Mouse (Mus musculus) myocyte (in vitro differentiated cells): ENCODE data around the gene Gstm6. TPM values are rescaled to one million over a fixed set of nuclear protein-coding genes. Genes with fewer than 3 reads are reported as not detected.
"Not testable (repeated sequence)": the region's sequence is repeated elsewhere in the genome, so short reads cannot be mapped to it uniquely, and the experiment has no call there.

Experiments
- H3K27me3 ChIP-seq: one replicate; pipeline ENCODE4 v1.6.1; 2011; ENCODE audit not compliant: control insufficient read depth, insufficient read depth, insufficient read length
- H3K36me3 ChIP-seq: one replicate; pipeline ENCODE4 v1.6.1; 2011; ENCODE audit not compliant: control insufficient read depth, insufficient read depth
- H3K4me2 ChIP-seq: one replicate; pipeline ENCODE4 v1.6.1; 2011; ENCODE audit warnings: low read depth, control low read depth
- H3K4me3 ChIP-seq: one replicate; pipeline ENCODE4 v1.5.1; 2011; ENCODE audit warnings: mild to moderate bottlenecking, control low read depth, moderate library complexity
- H3K79me2 ChIP-seq: one replicate; pipeline ENCODE4 v1.6.1; 2011; ENCODE audit not compliant: control insufficient read depth, insufficient read depth
- H3ac ChIP-seq: one replicate; pipeline ENCODE4 v1.6.1; 2011; ENCODE audit not compliant: control insufficient read depth, insufficient read length
- CEBPB ChIP-seq: IDR thresholded peaks from 2 replicates; pipeline ENCODE4 v1.6.1; 2011; ENCODE audit warnings: mild to moderate bottlenecking, moderate library complexity; ENCODE audit not compliant: poor library complexity, insufficient read depth, severe bottlenecking
- E2F4 ChIP-seq: IDR thresholded peaks from one replicate; pipeline ENCODE4 v1.6.1; 2011; ENCODE audit warnings: mild to moderate bottlenecking, control low read depth, moderate library complexity; ENCODE audit not compliant: insufficient read depth
- MAX ChIP-seq: IDR thresholded peaks from one replicate; pipeline ENCODE4 v1.6.1; 2011; ENCODE audit warnings: low read depth, mild to moderate bottlenecking, control low read depth
- MYOD1 ChIP-seq, 3 experiments: IDR thresholded peaks; one replicate each; pipeline ENCODE4 v1.6.1; 2011; ENCODE audit warnings: control low read depth in 2 of 3, low read depth in 2 of 3, mild to moderate bottlenecking in 2 of 3, moderate library complexity in 1 of 3; ENCODE audit not compliant: insufficient read length in 2 of 3, control insufficient read depth in 1 of 3
- MYOG ChIP-seq, 3 experiments: IDR thresholded peaks; one replicate each; pipeline ENCODE4 v1.6.1; 2011; ENCODE audit warnings: control low read depth in 2 of 3, low read depth in 2 of 3, mild to moderate bottlenecking in 2 of 3; ENCODE audit not compliant: insufficient read length in 2 of 3, control insufficient read depth in 1 of 3, insufficient read depth in 1 of 3
- POLR2A ChIP-seq: IDR thresholded peaks from one replicate; pipeline ENCODE4 v1.6.1; 2011; ENCODE audit warnings: low read depth, mild to moderate bottlenecking, control low read depth, moderate library complexity; ENCODE audit not compliant: insufficient read length
- POLR2AphosphoS2 ChIP-seq: IDR thresholded peaks from one replicate; pipeline ENCODE4 v1.6.1; 2011; ENCODE audit warnings: low read depth, control low read depth; ENCODE audit not compliant: insufficient read length
- REST ChIP-seq: IDR thresholded peaks from one replicate; pipeline ENCODE4 v1.6.1; 2011; ENCODE audit warnings: mild to moderate bottlenecking, control low read depth, moderate library complexity; ENCODE audit not compliant: insufficient read depth, insufficient read length
- SRF ChIP-seq: IDR thresholded peaks from one replicate; pipeline ENCODE4 v1.6.1; 2011; ENCODE audit warnings: low read depth; ENCODE audit not compliant: control insufficient read depth, insufficient read length
- TCF12 ChIP-seq: IDR thresholded peaks from one replicate; pipeline ENCODE4 v1.6.1; 2011; ENCODE audit warnings: mild to moderate bottlenecking, control low read depth; ENCODE audit not compliant: poor library complexity, insufficient read depth, severe bottlenecking
- TCF3 ChIP-seq: IDR thresholded peaks from one replicate; pipeline ENCODE4 v1.6.1; 2011; ENCODE audit warnings: low read depth, control low read depth; ENCODE audit not compliant: insufficient read length
- USF1 ChIP-seq: IDR thresholded peaks from one replicate; pipeline ENCODE4 v1.6.1; 2011; ENCODE audit warnings: low read depth, mild to moderate bottlenecking, control low read depth, moderate library complexity
- polyA plus RNA-seq: library from polyadenylated mRNA; unstranded; fragments of >200 nt; fragmentation: generic; extraction: Trizol; gene quantifications from one replicate; pipeline ENCODE4 v1.2.1, GENCODE M21; 2012; ENCODE audit warnings: missing spikeins

The Gstm6 gene
- polyA plus RNA-seq, 1 experiment, result not detected

- no peak overlapping the region for H3ac ChIP-seq
- H3K79me2 ChIP-seq, result no peaks in the 10 kb centered on the region
- TF ChIP-seq MYOG (IDR thresholded peaks at IDR 0.05; ENCODE audit: control insufficient read depth in 1 of 3, insufficient read depth in 1 of 3, insufficient read length in 2 of 3, low read depth in 2 of 3), result no peak
- no peak for TF ChIP-seq TCF3
- no peak for TF ChIP-seq POLR2A
- no peak for TF ChIP-seq CEBPB
- no peak for TF ChIP-seq MAX
- no peak for TF ChIP-seq POLR2AphosphoS2
- no peak for TF ChIP-seq USF1
- TF ChIP-seq REST, result no peak
- TF ChIP-seq E2F4, result no peak
- no peak for TF ChIP-seq TCF12
- TF ChIP-seq MYOD1 (IDR thresholded peaks at IDR 0.05; ENCODE audit: control insufficient read depth in 1 of 3, insufficient read length in 2 of 3, low read depth in 2 of 3), result no peak
- no peak for TF ChIP-seq SRF
Measured at GRCm38 (mm10) chr3:107982726-107983125, 39.2 kb upstream of the Gstm6 start.

GRCm38 (mm10) chr3:107981261-107981660, 37.7 kb upstream of the Gstm6 start:
- H3K27me3 ChIP-seq, result peaks cover 20% of the 10 kb centered on the region
- H3K79me2 ChIP-seq, result no peaks in the 10 kb centered on the region
- H3ac ChIP-seq, result no peak overlapping the region
- TF ChIP-seq POLR2A (no peak), MAX (no peak), TCF3 (no peak), E2F4 (no peak), USF1 (no peak), MYOG (IDR thresholded peaks at IDR 0.05; ENCODE audit: control insufficient read depth in 1 of 3, insufficient read depth in 1 of 3, insufficient read length in 2 of 3, low read depth in 2 of 3) (no peak), POLR2AphosphoS2 (no peak), CEBPB (no peak), TCF12 (no peak), REST (no peak), MYOD1 (IDR thresholded peaks at IDR 0.05; ENCODE audit: control insufficient read depth in 1 of 3, insufficient read length in 2 of 3, low read depth in 2 of 3) (no peak), SRF (no peak)
- H3K4me3 ChIP-seq, result no peak overlapping the region
- no peak overlapping the region for H3K4me2 ChIP-seq
- no peaks in the 10 kb centered on the region for H3K36me3 ChIP-seq

More at GRCm38 (mm10) chr3:107982726-107983125, 39.2 kb upstream of the Gstm6 start:
- H3K4me2 ChIP-seq, result no peak overlapping the region
- H3K36me3 ChIP-seq, result no peaks in the 10 kb centered on the region
- H3K4me3 ChIP-seq, result no peak overlapping the region
- H3K27me3 ChIP-seq, result peaks cover 11% of the 10 kb centered on the region

GRCm38 (mm10) chr3:107977691-107978090, 34.1 kb upstream of the Gstm6 start:
- Histone ChIP-seq H3K79me2 (no peaks in the 10 kb centered on the region), H3K4me3 (no peak overlapping the region), H3K27me3 (peaks cover 32% of the 10 kb centered on the region), H3ac (no peak overlapping the region), H3K36me3 (no peaks in the 10 kb centered on the region), H3K4me2 (no peak overlapping the region)
- no peak for TF ChIP-seq MAX
- no peak for TF ChIP-seq POLR2AphosphoS2
- no peak for TF ChIP-seq MYOD1 (IDR thresholded peaks at IDR 0.05; ENCODE audit: control insufficient read depth in 1 of 3, insufficient read length in 2 of 3, low read depth in 2 of 3)
- TF ChIP-seq POLR2A, result no peak
- TF ChIP-seq USF1, result no peak
- TF ChIP-seq TCF3, result no peak
- no peak for TF ChIP-seq MYOG (IDR thresholded peaks at IDR 0.05; ENCODE audit: control insufficient read depth in 1 of 3, insufficient read depth in 1 of 3, insufficient read length in 2 of 3, low read depth in 2 of 3)
- no peak for TF ChIP-seq TCF12
- TF ChIP-seq SRF, result no peak
- no peak for TF ChIP-seq CEBPB
- no peak for TF ChIP-seq REST
- no peak for TF ChIP-seq E2F4

GRCm38 (mm10) chr3:107974237-107974636, 30.7 kb upstream of the Gstm6 start:
- no peaks in the 10 kb centered on the region for H3K79me2 ChIP-seq
- H3ac ChIP-seq, result no peak overlapping the region
- H3K4me2 ChIP-seq, result no peak overlapping the region
- H3K27me3 ChIP-seq, result peaks cover 47% of the 10 kb centered on the region
- H3K4me3 ChIP-seq, result no peak overlapping the region
- TF ChIP-seq POLR2AphosphoS2 (no peak), MAX (no peak), SRF (no peak), CEBPB (no peak), USF1 (no peak), TCF3 (no peak), MYOD1 (IDR thresholded peaks at IDR 0.05; ENCODE audit: control insufficient read depth in 1 of 3, insufficient read length in 2 of 3, low read depth in 2 of 3) (no peak), POLR2A (no peak), MYOG (IDR thresholded peaks at IDR 0.05; ENCODE audit: control insufficient read depth in 1 of 3, insufficient read depth in 1 of 3, insufficient read length in 2 of 3, low read depth in 2 of 3) (no peak), REST (no peak), E2F4 (no peak), TCF12 (no peak)
- no peaks in the 10 kb centered on the region for H3K36me3 ChIP-seq

- no peaks in the 10 kb centered on the region for H3K36me3 ChIP-seq
- H3ac ChIP-seq, result no peak overlapping the region
- H3K4me2 ChIP-seq, result no peak overlapping the region
- TF ChIP-seq TCF3, result no peak
- no peak for TF ChIP-seq CEBPB
- TF ChIP-seq REST, result no peak
- TF ChIP-seq POLR2A, result no peak
- TF ChIP-seq TCF12, result no peak
- TF ChIP-seq SRF, result no peak
- TF ChIP-seq MYOG (IDR thresholded peaks at IDR 0.05; ENCODE audit: control insufficient read depth in 1 of 3, insufficient read depth in 1 of 3, insufficient read length in 2 of 3, low read depth in 2 of 3), result no peak
- TF ChIP-seq E2F4, result no peak
- no peak for TF ChIP-seq MYOD1 (IDR thresholded peaks at IDR 0.05; ENCODE audit: control insufficient read depth in 1 of 3, insufficient read length in 2 of 3, low read depth in 2 of 3)
- no peak for TF ChIP-seq POLR2AphosphoS2
- no peak for TF ChIP-seq MAX
- TF ChIP-seq USF1, result no peak
- H3K79me2 ChIP-seq, result no peaks in the 10 kb centered on the region
- H3K4me3 ChIP-seq, result no peak overlapping the region
- peaks cover 43% of the 10 kb centered on the region for H3K27me3 ChIP-seq
Measured at GRCm38 (mm10) chr3:107972070-107972469, 28.5 kb upstream of the Gstm6 start.

- H3K79me2 ChIP-seq, H3K36me3 ChIP-seq, H3ac ChIP-seq, H3K4me3 ChIP-seq, H3K4me2 ChIP-seq: not testable (repeated sequence)
- H3K27me3 ChIP-seq, result peaks cover 34% of the 10 kb centered on the region
Measured at GRCm38 (mm10) chr3:107971101-107971500, 27.6 kb upstream of the Gstm6 start.
